Mouse (Mus musculus) hindbrain, embryonic 10.5 days (tissue): ENCODE results near the gene Aplp2. TPM values are rescaled to one million over a fixed set of nuclear protein-coding genes. Genes with fewer than 3 reads are reported as not detected.

ENCODE experiments used
- DNase-seq: peaks from one replicate; pipeline ENCODE4 v3.0.0-alpha.2; 2017; ENCODE audit warnings: low spot score
- H3K27ac ChIP-seq: fragments of 300-500 bp; sonication (generic); 2 replicates; pipeline ENCODE4 v1.5.1; 2016; ENCODE audit warnings: mild to moderate bottlenecking, moderate library complexity
- H3K27me3 ChIP-seq: fragments of 300-500 bp; sonication (generic); 2 replicates; pipeline ENCODE4 v1.6.1; 2016; ENCODE audit warnings: mild to moderate bottlenecking; ENCODE audit not compliant: poor library complexity, insufficient read depth, severe bottlenecking
- H3K36me3 ChIP-seq: fragments of 300-500 bp; sonication (generic); 2 replicates; pipeline ENCODE4 v1.6.1; 2016; ENCODE audit warnings: mild to moderate bottlenecking, moderate library complexity
- H3K4me1 ChIP-seq: fragments of 300-500 bp; sonication (generic); replicated peaks from 2 replicates; pipeline ENCODE4 v1.6.1; 2016; ENCODE audit warnings: mild to moderate bottlenecking
- H3K4me3 ChIP-seq: fragments of 300-500 bp; sonication (generic); 2 replicates; pipeline ENCODE4 v1.5.1; 2016; ENCODE audit warnings: mild to moderate bottlenecking, moderate library complexity
- H3K9me3 ChIP-seq: fragments of 300-500 bp; sonication (generic); 2 replicates; pipeline ENCODE4 v1.6.1; 2016; ENCODE audit warnings: mild to moderate bottlenecking, moderate library complexity
- whole genome bisulfite sequencing: fragments of 180-500 bp; shearing (Covaris S2); methylation state at CpG from one replicate; pipeline ENCODE4 v1.1.7; 2016; 5-methylcytosine and 5-hydroxymethylcytosine counted together
- polyA plus RNA-seq: library from polyadenylated mRNA; unstranded; fragments of >200 nt; fragmentation: Nextera tagmentation; extraction: Ambion mirVana; gene quantifications from 2 replicates; pipeline ENCODE4 v1.2.1, GENCODE M21; 2016

Gene Aplp2
- polyA plus RNA-seq, 1 experiment from 2014 or later: 220 TPM

GRCm38 (mm10) chr9:31108464-31108863 lies 103.2 kb downstream of the Aplp2 start:
- DNase-seq: no peak
- 89% methylated on average over 8 of the region's 8 CpGs for WGBS
- H3K27ac ChIP-seq: no peak overlapping the region
- H3K36me3 ChIP-seq: no peaks in the 10 kb centered on the region
- H3K27me3 ChIP-seq: no peaks in the 10 kb centered on the region
- H3K4me3 ChIP-seq: no peak overlapping the region
- no peaks in the 10 kb centered on the region for H3K4me1 ChIP-seq
- H3K9me3 ChIP-seq: no peaks in the 10 kb centered on the region

Other genes starting within 250 kb of the Aplp2 start
- 4.0 and 4.3 TPM in 2 replicates for gene Zbtb44, start 181.2 kb downstream of the Aplp2 start, polyA plus RNA-seq
- 4.9 and 9.6 TPM in 2 replicates for gene St14, start 80.0 kb downstream of the Aplp2 start, polyA plus RNA-seq
- 7.9 and 8.9 TPM in 2 replicates for gene Prdm10, start 68.7 kb upstream of the Aplp2 start, polyA plus RNA-seq
- 19.6 and 25.4 TPM in 2 replicates for gene Nfrkb, start 174.4 kb upstream of the Aplp2 start, polyA plus RNA-seq